Mouse (Mus musculus) left cerebral cortex, adult 2 months (tissue): ENCODE measurements around the gene Ccdc138. TPM values are rescaled to one million over a fixed set of nuclear protein-coding genes. Genes with fewer than 3 reads are reported as not detected.

Experiments
- DNase-seq, 2 experiments: peaks; one replicate each; pipeline ENCODE4 v3.0.0; 2021 to 2022; ENCODE audit warnings: low spot score in 2 of 2, mixed read lengths in 1 of 2; ENCODE audit errors: extremely low spot score in 1 of 2
- H3K27ac ChIP-seq: fragments of 200-600 bp; 2 replicates; pipeline ENCODE4 v1.8.1; 2022
- H3K4me3 ChIP-seq: fragments of 200-600 bp; 2 replicates; pipeline ENCODE4 v1.8.1; 2022
- CTCF ChIP-seq: fragments of 200-600 bp; IDR thresholded peaks from 2 replicates; pipeline ENCODE4 v1.8.1; 2022; ENCODE audit warnings: antibody characterized with exemption, mild to moderate bottlenecking, moderate library complexity
- intact Hi-C: fragments of 180-260 bp; cut with DNase I; formaldehyde crosslinking; loops from one replicate; pipeline ENCODE4 v1.15.1; 2025
- total RNA-seq, 2 experiments: library from RNA; stranded (reverse); gene quantifications; 2 replicates each; pipeline ENCODE4 v1.2.3; 2021

Ccdc138 gene
- total RNA-seq, 2 experiments from 2014 or later, result 4.4 to 5.5 TPM

DNA sequence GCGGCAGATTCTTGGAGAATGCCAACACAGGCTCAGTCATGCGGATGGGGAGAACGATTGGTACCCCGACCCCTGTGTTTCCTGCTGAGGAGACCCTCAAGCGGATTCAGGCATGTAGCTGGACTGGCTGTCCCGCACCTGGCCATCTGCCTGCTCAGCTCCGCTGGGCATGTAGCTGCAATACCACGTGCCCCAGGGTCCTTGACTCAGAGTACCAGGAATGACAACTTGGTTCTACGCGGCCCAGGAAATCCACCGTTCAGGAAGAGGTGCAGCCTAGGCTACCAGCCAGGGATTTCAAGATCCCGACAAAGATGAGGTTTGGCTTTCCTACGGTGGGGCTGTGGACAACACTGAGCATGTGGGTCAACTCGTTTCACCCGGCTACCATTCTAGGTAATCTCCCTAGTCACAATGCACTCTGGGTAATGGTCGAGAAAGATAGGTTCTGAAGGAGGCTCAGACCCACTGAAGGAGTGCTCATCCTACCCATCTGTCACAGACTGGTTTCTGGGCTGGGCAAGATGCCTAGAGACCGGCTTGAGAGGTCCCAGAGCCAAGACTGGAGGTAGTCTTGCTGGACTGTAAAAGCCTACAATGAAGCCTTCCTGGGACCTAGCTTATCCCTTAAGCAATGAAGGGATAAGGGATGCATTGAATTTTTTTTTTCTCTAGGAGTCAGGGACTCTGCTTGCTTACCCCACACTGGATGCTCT is 120.9 kb downstream of the Ccdc138 start:
- TF ChIP-seq CTCF, result no peak
- intact Hi-C loops, result no loop called here
- DNase-seq, result no peak
- no peak overlapping the region for H3K27ac ChIP-seq
- H3K4me3 ChIP-seq, result no peak overlapping the region

DNA sequence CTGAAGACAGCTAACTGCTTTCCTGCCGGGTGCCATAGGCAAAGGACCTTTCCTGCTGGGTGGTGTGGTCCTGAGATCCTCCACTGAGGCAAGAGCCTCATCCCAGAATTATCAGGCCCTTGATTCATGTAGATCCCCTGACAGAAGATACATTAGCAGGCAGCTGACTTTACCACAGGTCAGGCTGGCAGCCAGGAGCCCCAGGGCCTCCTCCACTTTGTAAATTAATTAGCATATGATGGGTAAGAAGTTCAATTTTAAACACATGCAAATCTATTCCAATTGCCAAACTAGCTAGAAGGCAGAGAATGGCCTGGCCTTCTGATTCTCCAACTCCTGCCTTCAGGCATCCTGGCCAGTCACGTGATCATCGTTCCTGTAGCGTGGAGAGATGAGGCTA is 121.5 kb downstream of the Ccdc138 start:
- DNase-seq, result no peak
- Histone ChIP-seq H3K27ac (no peak overlapping the region), H3K4me3 (no peak overlapping the region)
- no peak for TF ChIP-seq CTCF
- intact Hi-C loops, result no loop called here

DNA sequence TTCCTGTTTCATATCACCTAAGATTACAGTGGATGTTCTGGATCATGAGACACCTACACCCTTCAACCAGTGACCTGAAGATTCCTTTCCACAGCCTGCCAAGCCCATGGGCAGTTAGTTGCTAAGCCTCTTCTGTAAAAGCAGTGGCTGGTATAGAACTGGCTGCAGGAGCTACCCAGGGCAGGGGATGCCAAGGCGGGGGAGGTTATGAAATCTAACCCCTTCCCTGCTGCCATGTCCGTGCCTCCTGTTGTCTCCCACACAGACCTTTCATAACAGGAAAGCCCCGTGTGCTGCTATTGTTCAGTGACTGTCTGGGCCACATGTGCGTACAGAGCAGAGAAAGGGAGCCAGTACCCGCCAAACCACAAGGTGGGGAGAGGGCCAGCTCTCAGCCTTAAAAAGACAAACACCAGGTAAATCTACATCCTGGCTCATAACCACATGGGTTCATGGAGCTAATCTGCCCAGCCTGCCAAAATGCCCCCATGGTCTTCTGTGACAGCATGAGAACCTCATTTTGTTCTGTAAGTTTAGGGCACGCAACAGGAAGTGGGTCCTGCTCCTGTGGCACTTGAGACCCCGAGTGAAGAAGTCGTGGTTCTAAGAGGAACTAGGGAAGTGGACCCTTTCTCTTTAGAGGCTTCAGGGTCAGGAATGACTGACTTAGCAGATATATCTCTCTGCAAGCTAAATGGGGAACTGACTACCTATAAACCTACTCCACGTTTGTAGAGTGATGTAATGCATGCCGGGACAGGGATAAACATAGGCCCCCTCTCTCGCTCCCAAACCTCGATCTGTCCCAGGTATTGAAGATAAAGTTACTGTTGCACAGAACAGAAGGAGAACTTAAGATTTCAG is 127.3 kb downstream of the Ccdc138 start:
- intact Hi-C loops, result loop anchor here (5.0 kb wide), 1 partner anchor 63 kb away; no protein-coding TSS in a partner anchor
- TF ChIP-seq CTCF, result no peak
- Histone ChIP-seq H3K27ac (no peak overlapping the region), H3K4me3 (no peak overlapping the region)
- no peak for DNase-seq

Other genes with a start within 250 kb of the Ccdc138 start
- 100 to 1,000 TPM in 1 of 2 experiments, 10 to 100 TPM in 1; 86.5 to 104 TPM for gene Gcc2, start 242.5 kb upstream of the Ccdc138 start, total RNA-seq
- gene Lims1, start 174.5 kb upstream of the Ccdc138 start, total RNA-seq, result 10 to 100 TPM; 22.4 to 22.8 TPM
- gene Ranbp2, start 51.0 kb upstream of the Ccdc138 start, total RNA-seq, result 10 to 100 TPM; 92.3 to 96.3 TPM
- gene Edar, start 177.7 kb downstream of the Ccdc138 start, total RNA-seq, result under 1 TPM; 0.14 to 0.20 TPM
- not detected for gene Gm17542, start 220.3 kb downstream of the Ccdc138 start, total RNA-seq